Mouse (Mus musculus) 3T3-L1 (cell line): ENCODE results near the gene Tcte2.
A peak's percentile ranks its signal among the peaks of the same experiment; 100 is the strongest.
"Not testable (repeated sequence)": the region's sequence is repeated elsewhere in the genome, so short reads cannot be mapped to it uniquely, and the experiment has no call there.

ENCODE experiments used
- DNase-seq: peaks from one replicate; pipeline ENCODE4 v3.0.0-alpha.2; 2015; ENCODE audit warnings: low read depth, low spot score

Gene Tcte2

GRCm38 (mm10) chr17:13761179-13761913 lies at the start of gene Tcte2:
TSS of gene Tcte2 (minus strand) at chr17:13761825.
- DNase-seq, result peak; percentile 49

- no peak for DNase-seq
These were observed 44.4 kb upstream of the Tcte2 start for GRCm38 (mm10) chr17:13806016-13806415.

- peak; percentile 64 for DNase-seq
These were observed 41.3 kb upstream of the Tcte2 start for GRCm38 (mm10) chr17:13802836-13803408.

GRCm38 (mm10) chr17:13797691-13798090 lies 36.1 kb upstream of the Tcte2 start:
- no peak for DNase-seq

GRCm38 (mm10) chr17:13790033-13790432 lies 28.4 kb upstream of the Tcte2 start:
- DNase-seq, result not testable (repeated sequence)

- no peak for DNase-seq
These were observed 21.8 kb upstream of the Tcte2 start for GRCm38 (mm10) chr17:13783469-13783868.

- no peak for DNase-seq
These were observed 20.3 kb upstream of the Tcte2 start for GRCm38 (mm10) chr17:13781948-13782347.

- DNase-seq, result peak; percentile 77
These were observed 17.2 kb upstream of the Tcte2 start for GRCm38 (mm10) chr17:13778865-13779264.

GRCm38 (mm10) chr17:13777676-13778075 lies 16.1 kb upstream of the Tcte2 start:
- no peak for DNase-seq

GRCm38 (mm10) chr17:13769256-13769655 lies 7.6 kb upstream of the Tcte2 start:
- DNase-seq, result peak; percentile 35

- DNase-seq, result no peak
These were observed 6.9 kb upstream of the Tcte2 start for GRCm38 (mm10) chr17:13768531-13768930.

- not testable (repeated sequence) for DNase-seq
These were observed 3.3 kb upstream of the Tcte2 start for GRCm38 (mm10) chr17:13764911-13765310.

- peak; percentile 55 for DNase-seq
These were observed 2.2 kb upstream of the Tcte2 start for GRCm38 (mm10) chr17:13763819-13764218.

- DNase-seq, result no peak
These were observed 898 bp downstream of the Tcte2 start for GRCm38 (mm10) chr17:13760675-13761178.

GRCm38 (mm10) chr17:13759853-13760627 lies 1.6 kb downstream of the Tcte2 start, which contains the start of gene Afdn:
TSS of gene Afdn (plus strand) at chr17:13760539.
- DNase-seq, result peak; percentile 77

- peak; percentile 23 for DNase-seq
These were observed 2.3 kb downstream of the Tcte2 start for GRCm38 (mm10) chr17:13759156-13759852.

GRCm38 (mm10) chr17:13758586-13758985 lies 3.0 kb downstream of the Tcte2 start:
- DNase-seq, result no peak

- DNase-seq, result no peak
These were observed 6.7 kb downstream of the Tcte2 start for GRCm38 (mm10) chr17:13754940-13755339.

GRCm38 (mm10) chr17:13753918-13754317 lies 7.7 kb downstream of the Tcte2 start:
- no peak for DNase-seq

GRCm38 (mm10) chr17:13749027-13749426 lies 12.6 kb downstream of the Tcte2 start:
- no peak for DNase-seq

GRCm38 (mm10) chr17:13747681-13748080 lies 13.9 kb downstream of the Tcte2 start:
- no peak for DNase-seq

GRCm38 (mm10) chr17:13746330-13746729 lies 15.3 kb downstream of the Tcte2 start:
- no peak for DNase-seq
